Mouse (Mus musculus) thymus, adult 2 months (tissue): Measurements from ENCODE around the gene Bmper.

Experiments used
- CTCF ChIP-seq: fragments of 200-500 bp; IDR thresholded peaks from 2 replicates; pipeline ENCODE4 v1.5.1; 2012; ENCODE audit warnings: mild to moderate bottlenecking, control low read depth, low read length, moderate library complexity, borderline replicate concordance; ENCODE audit not compliant: control insufficient read depth, poor library complexity, insufficient read depth; ENCODE audit errors: extremely low read depth
- POLR2A ChIP-seq: fragments of 200-500 bp; IDR thresholded peaks from 2 replicates; pipeline ENCODE4 v1.6.1; 2012; ENCODE audit warnings: mild to moderate bottlenecking, low read length, control low read depth, moderate library complexity; ENCODE audit not compliant: control insufficient read depth, poor library complexity, insufficient read depth; ENCODE audit errors: extremely low read depth

DNA sequence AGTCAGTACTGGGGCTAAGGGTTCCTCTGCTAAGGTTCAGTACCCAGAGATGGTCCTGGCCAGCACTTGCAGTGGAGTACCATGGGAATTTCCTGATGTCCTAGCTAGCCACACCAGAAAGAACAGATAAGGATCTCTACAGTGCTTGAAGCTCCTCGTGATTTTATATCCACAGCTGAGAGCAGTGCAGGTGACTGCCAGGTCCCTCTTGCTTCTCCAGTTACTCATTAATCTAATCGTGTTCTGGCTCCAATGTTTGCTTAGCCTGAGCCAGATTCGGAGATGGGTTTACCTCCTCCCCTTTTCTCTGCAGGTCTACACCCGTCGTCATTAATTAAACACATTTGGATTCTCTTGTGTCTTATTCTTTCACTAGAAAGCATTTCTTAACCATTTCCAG lies 230.4 kb downstream of the Bmper start:
- TF ChIP-seq CTCF (no peak), POLR2A (no peak)
